Mouse (Mus musculus) forebrain, embryonic 11.5 days (tissue): ENCODE measurements around the gene Olfr1240. TPM values are rescaled to one million over a fixed set of nuclear protein-coding genes. Genes with fewer than 3 reads are reported as not detected.

ENCODE experiments used
- ATAC-seq: fragments of 200-750 bp; cut with Nextera tagmentation; replicated peaks from 2 replicates; pipeline ENCODE4 v1.8.0; 2017; ENCODE audit warnings: moderate TSS enrichment; ENCODE audit not compliant: low FRiP score
- DNase-seq: peaks from one replicate; pipeline ENCODE4 v3.0.0-alpha.2; 2017; ENCODE audit warnings: low spot score
- H3K27ac ChIP-seq: fragments of 300-500 bp; sonication (generic); 2 replicates; pipeline ENCODE4 v1.5.1; 2014; ENCODE audit warnings: low read depth, low read length
- H3K27me3 ChIP-seq: fragments of 300-500 bp; sonication (generic); 2 replicates; pipeline ENCODE4 v1.6.1; 2014; ENCODE audit warnings: mild to moderate bottlenecking, low read length, mixed read lengths; ENCODE audit not compliant: control insufficient read depth, insufficient read depth
- H3K36me3 ChIP-seq: fragments of 300-500 bp; sonication (generic); 2 replicates; pipeline ENCODE4 v1.6.1; 2014; ENCODE audit warnings: mild to moderate bottlenecking, low read length, moderate library complexity, mixed read lengths; ENCODE audit not compliant: control insufficient read depth, insufficient read depth
- H3K4me1 ChIP-seq: fragments of 300-500 bp; sonication (generic); replicated peaks from 2 replicates; pipeline ENCODE4 v1.6.1; 2014; ENCODE audit warnings: low read length, mixed read lengths; ENCODE audit not compliant: control insufficient read depth, insufficient read depth
- H3K4me2 ChIP-seq: fragments of 300-500 bp; sonication (generic); 2 replicates; pipeline ENCODE4 v1.6.1; 2014; ENCODE audit warnings: low read depth, mild to moderate bottlenecking, low read length, moderate library complexity, mixed read lengths; ENCODE audit not compliant: severe bottlenecking
- H3K4me3 ChIP-seq: fragments of 300-500 bp; sonication (generic); 2 replicates; pipeline ENCODE4 v1.5.1; 2014; ENCODE audit warnings: low read depth, low read length
- H3K9ac ChIP-seq: fragments of 300-500 bp; sonication (generic); 2 replicates; pipeline ENCODE4 v1.6.1; 2014; ENCODE audit warnings: low read length
- H3K9me3 ChIP-seq: fragments of 300-500 bp; sonication (generic); 2 replicates; pipeline ENCODE4 v1.6.1; 2016; ENCODE audit warnings: low read length, mixed read lengths; ENCODE audit not compliant: control insufficient read depth
- WGBS: fragments of 180-500 bp; shearing (Covaris S2); extraction: QIAGEN DNeasy Blood & Tissue Kit; methylation state at CpG from one replicate; pipeline ENCODE4 v1.1.7; 2014; 5-methylcytosine and 5-hydroxymethylcytosine counted together
- polyA plus RNA-seq: library from polyadenylated mRNA; unstranded; fragments of >200 nt; fragmentation: Nextera tagmentation; extraction: Ambion mirVana; gene quantifications from 2 replicates; pipeline ENCODE4 v1.2.1, GENCODE M21; 2014

Olfr1240 gene
- not detected in 2 replicates for polyA plus RNA-seq

DNA sequence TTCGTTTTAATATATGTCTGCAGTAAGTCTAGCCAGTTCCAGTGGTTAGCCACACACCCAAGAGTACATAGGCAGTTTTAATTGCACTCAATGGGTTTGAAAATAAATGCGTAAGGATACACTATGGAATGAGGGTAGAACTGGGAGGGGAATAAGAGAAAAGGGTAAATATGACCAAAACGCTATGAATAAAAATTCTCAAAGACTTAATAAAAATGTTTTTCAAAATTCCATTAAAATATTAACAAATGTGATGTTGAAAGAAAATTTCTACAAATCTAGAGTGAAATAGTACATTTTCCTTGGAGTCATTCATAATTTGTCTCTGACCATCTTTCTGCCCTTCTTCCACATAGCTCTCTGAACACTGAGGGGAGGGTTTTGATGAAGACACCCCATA is at the start of gene Olfr1240:
Gene Olfr1240 (minus strand): TSS at position 101 of the 400 bp plus-strand sequence.
- Histone ChIP-seq H3K27ac (no peak within 1 kb of the TSS), H3K9me3 (no peaks in the 10 kb centered on the region), H3K27me3 (no peaks in the 10 kb centered on the region), H3K4me3 (no peak within 1 kb of the TSS), H3K9ac (no peak within 1 kb of the TSS), H3K4me1 (no peaks in the 10 kb centered on the region), H3K36me3 (no peaks in the 10 kb centered on the region), H3K4me2 (no peak within 1 kb of the TSS)
- no peak for DNase-seq
- no peak for ATAC-seq
- WGBS = 85% methylated on average over 3 of the region's 3 CpGs

DNA sequence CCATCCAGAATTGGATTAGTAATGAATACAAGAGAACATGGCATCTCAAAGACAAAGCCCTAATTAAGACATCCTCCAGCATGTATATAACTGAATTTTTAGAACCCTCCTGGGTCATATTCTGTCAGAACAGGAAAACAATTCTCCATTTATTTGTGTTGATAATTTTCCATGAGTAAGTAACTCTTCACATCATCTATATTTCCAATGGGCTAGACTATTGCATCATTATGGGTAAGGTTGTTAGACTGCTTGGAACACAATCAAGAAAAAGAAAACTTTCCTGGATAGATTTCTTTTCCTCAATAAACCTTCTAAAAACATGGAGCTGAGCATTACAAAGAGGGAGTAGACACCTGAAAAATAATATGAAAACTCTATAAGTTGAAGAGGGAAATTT is 44.2 kb upstream of the Olfr1240 start, which contains the start of gene Olfr1241:
Gene Olfr1241 (minus strand): TSS at position 101 of the 400 bp plus-strand sequence.
- H3K27ac ChIP-seq = no peak within 1 kb of the TSS
- DNase-seq = no peak
- H3K9me3 ChIP-seq = no peaks in the 10 kb centered on the region
- H3K4me3 ChIP-seq = no peak within 1 kb of the TSS
- H3K4me2 ChIP-seq = no peak within 1 kb of the TSS
- H3K36me3 ChIP-seq = no peaks in the 10 kb centered on the region
- H3K27me3 ChIP-seq = no peaks in the 10 kb centered on the region
- no peak for ATAC-seq
- no peaks in the 10 kb centered on the region for H3K4me1 ChIP-seq
- no peak within 1 kb of the TSS for H3K9ac ChIP-seq

DNA sequence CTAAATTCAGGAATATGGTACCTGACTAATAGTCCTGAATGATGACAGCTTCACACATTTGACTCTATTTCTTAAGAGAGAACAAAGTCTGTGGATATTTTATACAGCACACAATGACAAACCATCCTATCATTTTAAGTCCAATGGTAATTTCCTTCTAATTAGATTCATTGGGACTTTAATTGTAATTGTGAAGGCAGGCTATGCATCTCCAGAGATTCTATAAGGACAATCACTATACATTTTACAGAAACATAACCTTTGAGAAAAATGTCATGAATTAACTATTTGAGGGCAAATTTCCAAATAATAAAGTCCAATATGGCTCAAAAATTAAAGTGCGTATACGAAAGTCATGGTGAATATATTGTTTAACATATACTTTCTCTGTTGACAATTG is 22.5 kb downstream of the Olfr1240 start, which contains the start of gene Olfr1239:
Gene Olfr1239 (minus strand): TSS at position 101 of the 400 bp plus-strand sequence.
- DNase-seq (no peak), ATAC-seq (no peak)
- H3K4me2 ChIP-seq = no peak within 1 kb of the TSS
- no peaks in the 10 kb centered on the region for H3K4me1 ChIP-seq
- H3K36me3 ChIP-seq = no peaks in the 10 kb centered on the region
- WGBS = 96% methylated on average over 2 of the region's 2 CpGs
- no peak within 1 kb of the TSS for H3K9ac ChIP-seq
- no peaks in the 10 kb centered on the region for H3K27me3 ChIP-seq
- no peak within 1 kb of the TSS for H3K27ac ChIP-seq
- H3K9me3 ChIP-seq = no peaks in the 10 kb centered on the region
- no peak within 1 kb of the TSS for H3K4me3 ChIP-seq

DNA sequence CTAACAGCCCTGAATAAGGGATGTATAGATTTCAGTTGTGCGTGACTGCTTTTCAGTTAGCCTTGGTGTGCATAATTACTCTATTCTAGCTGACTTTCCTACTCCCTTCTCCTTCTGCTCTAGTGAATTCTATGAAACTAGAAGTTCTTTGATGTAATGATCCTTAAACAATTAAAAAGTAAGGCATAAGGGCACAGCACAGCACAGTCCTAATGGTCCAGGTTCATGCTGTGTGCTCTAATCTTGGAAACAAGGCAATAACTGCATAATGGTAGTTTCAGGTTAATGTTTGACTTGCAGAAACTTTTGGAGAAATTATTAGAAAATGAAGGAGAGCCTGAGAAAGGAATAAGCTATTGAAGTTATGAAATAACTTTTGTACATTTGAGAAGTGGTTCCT is 28.2 kb downstream of the Olfr1240 start:
- no peak overlapping the region for H3K4me3 ChIP-seq
- H3K9ac ChIP-seq = no peak overlapping the region
- no peaks in the 10 kb centered on the region for H3K4me1 ChIP-seq
- no peaks in the 10 kb centered on the region for H3K36me3 ChIP-seq
- no peak overlapping the region for H3K27ac ChIP-seq
- no peaks in the 10 kb centered on the region for H3K27me3 ChIP-seq
- H3K4me2 ChIP-seq = no peak overlapping the region
- DNase-seq = no peak
- H3K9me3 ChIP-seq = no peaks in the 10 kb centered on the region
- no peak for ATAC-seq
- WGBS = 66% methylated on average over 1 of the region's 1 CpGs

DNA sequence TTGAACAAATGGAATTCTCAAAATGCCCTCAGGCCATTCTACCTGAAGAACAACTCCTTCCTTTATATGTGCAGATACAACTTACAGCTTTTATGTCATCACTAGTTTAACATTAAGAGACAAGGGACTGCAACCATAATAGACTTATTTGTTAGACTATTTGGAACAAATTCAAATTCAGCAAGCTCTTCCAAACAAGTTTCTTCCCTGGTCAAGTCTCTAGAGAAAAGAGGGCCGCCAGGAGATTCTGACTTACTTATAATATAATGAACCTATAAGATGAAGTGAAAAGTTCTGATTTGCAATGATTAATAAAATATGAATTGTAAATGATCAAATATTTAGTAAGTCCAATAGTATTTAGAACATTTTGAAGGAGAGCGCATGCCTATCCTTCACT is 33.2 kb downstream of the Olfr1240 start, which contains the start of gene Olfr1238:
Gene Olfr1238 (minus strand): TSS at position 101 of the 400 bp plus-strand sequence.
- Histone ChIP-seq H3K4me1 (no peaks in the 10 kb centered on the region), H3K9ac (no peak within 1 kb of the TSS), H3K4me2 (no peak within 1 kb of the TSS), H3K4me3 (no peak within 1 kb of the TSS), H3K36me3 (no peaks in the 10 kb centered on the region), H3K9me3 (no peaks in the 10 kb centered on the region), H3K27me3 (no peaks in the 10 kb centered on the region), H3K27ac (no peak within 1 kb of the TSS)
- WGBS = 97% methylated on average over 2 of the region's 2 CpGs
- DNase-seq (no peak), ATAC-seq (no peak)

DNA sequence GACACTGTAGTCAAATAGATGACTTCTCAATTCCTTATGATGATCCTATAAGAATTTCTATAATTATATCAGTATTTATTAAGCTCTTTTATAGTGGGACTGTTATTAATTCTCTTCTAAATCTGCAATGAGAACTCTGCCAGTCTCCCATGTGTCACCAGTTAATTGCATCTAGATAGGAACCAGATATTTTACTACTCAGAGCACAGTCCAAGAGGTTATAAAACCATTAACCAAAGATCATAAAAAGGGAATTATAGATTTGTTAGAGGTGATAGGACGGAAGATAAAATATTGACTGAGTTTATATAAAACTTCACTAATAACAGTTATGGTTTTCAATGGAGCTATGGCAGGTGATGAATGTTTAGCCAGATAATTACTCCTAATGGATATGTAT is 41.9 kb downstream of the Olfr1240 start:
- no peak overlapping the region for H3K4me2 ChIP-seq
- 89% methylated on average over 1 of the region's 1 CpGs for WGBS
- no peak overlapping the region for H3K4me3 ChIP-seq
- no peak overlapping the region for H3K9ac ChIP-seq
- H3K9me3 ChIP-seq = no peaks in the 10 kb centered on the region
- DNase-seq = no peak
- no peaks in the 10 kb centered on the region for H3K36me3 ChIP-seq
- H3K4me1 ChIP-seq = no peaks in the 10 kb centered on the region
- H3K27ac ChIP-seq = no peak overlapping the region
- ATAC-seq = no peak
- no peaks in the 10 kb centered on the region for H3K27me3 ChIP-seq

Other genes with a start within 250 kb of the Olfr1240 start
- not detected in 2 replicates for gene Olfr1226, start 243.0 kb downstream of the Olfr1240 start, polyA plus RNA-seq
- not detected in 2 replicates for gene Olfr1228, start 188.9 kb downstream of the Olfr1240 start, polyA plus RNA-seq
- gene Olfr1229, start 155.0 kb downstream of the Olfr1240 start, polyA plus RNA-seq = not detected in 2 replicates
- gene Olfr1230, start 145.7 kb downstream of the Olfr1240 start, polyA plus RNA-seq = not detected in 2 replicates
- not detected in 2 replicates for gene Olfr1231, start 135.9 kb downstream of the Olfr1240 start, polyA plus RNA-seq
- gene Olfr1232, start 113.3 kb downstream of the Olfr1240 start, polyA plus RNA-seq = not detected in 2 replicates
- not detected in 2 replicates for gene Olfr1233, start 100.6 kb downstream of the Olfr1240 start, polyA plus RNA-seq
- not detected in 2 replicates for gene Olfr1234, start 78.1 kb downstream of the Olfr1240 start, polyA plus RNA-seq
- gene Olfr1238, start 33.3 kb downstream of the Olfr1240 start, polyA plus RNA-seq = not detected in 2 replicates
- not detected in 2 replicates for gene Olfr1239, start 22.6 kb downstream of the Olfr1240 start, polyA plus RNA-seq
- gene Olfr1241, start 44.1 kb upstream of the Olfr1240 start, polyA plus RNA-seq = not detected in 2 replicates
- gene Olfr1242, start 55.3 kb upstream of the Olfr1240 start, polyA plus RNA-seq = not detected in 2 replicates
- not detected in 2 replicates for gene Olfr1243, start 88.5 kb upstream of the Olfr1240 start, polyA plus RNA-seq
- not detected in 2 replicates for gene Olfr1245, start 135.4 kb upstream of the Olfr1240 start, polyA plus RNA-seq
- gene Olfr1246, start 150.2 kb upstream of the Olfr1240 start, polyA plus RNA-seq = not detected in 2 replicates
- gene Olfr1247, start 171.1 kb upstream of the Olfr1240 start, polyA plus RNA-seq = not detected in 2 replicates
- gene Olfr1248, start 175.2 kb upstream of the Olfr1240 start, polyA plus RNA-seq = not detected in 2 replicates
- not detected in 2 replicates for gene Olfr1249, start 192.0 kb upstream of the Olfr1240 start, polyA plus RNA-seq
- gene Olfr1250, start 218.5 kb upstream of the Olfr1240 start, polyA plus RNA-seq = not detected in 2 replicates
- gene Olfr1251, start 228.9 kb upstream of the Olfr1240 start, polyA plus RNA-seq = not detected in 2 replicates